Mouse (Mus musculus) heart, postnatal 10 days (tissue): Measurements from ENCODE around the gene Insl5. TPM values are rescaled to one million over a fixed set of nuclear protein-coding genes. Genes with fewer than 3 reads are reported as not detected.

Source experiments
- DNase-seq, 2 experiments: peaks; one replicate each; pipeline ENCODE4 v3.0.0; 2021
- intact Hi-C: fragments of 180-260 bp; cut with DNase I; formaldehyde crosslinking; loops from one replicate; pipeline ENCODE4 v1.15.1; 2025
- total RNA-seq, 2 experiments: library from RNA; stranded (reverse); gene quantifications; 2 replicates each; pipeline ENCODE4 v1.2.3; 2021

Insl5 gene
- total RNA-seq, 2 experiments from 2014 or later: not detected

GRCm38 (mm10) chr4:102990595-102991340, 35.9 kb downstream of the Insl5 start:
- DNase-seq: no peak
- intact Hi-C loops: no loop called here

GRCm38 (mm10) chr4:102990016-102990415, 36.6 kb downstream of the Insl5 start:
- DNase-seq: no peak
- intact Hi-C loops: no loop called here

DNA sequence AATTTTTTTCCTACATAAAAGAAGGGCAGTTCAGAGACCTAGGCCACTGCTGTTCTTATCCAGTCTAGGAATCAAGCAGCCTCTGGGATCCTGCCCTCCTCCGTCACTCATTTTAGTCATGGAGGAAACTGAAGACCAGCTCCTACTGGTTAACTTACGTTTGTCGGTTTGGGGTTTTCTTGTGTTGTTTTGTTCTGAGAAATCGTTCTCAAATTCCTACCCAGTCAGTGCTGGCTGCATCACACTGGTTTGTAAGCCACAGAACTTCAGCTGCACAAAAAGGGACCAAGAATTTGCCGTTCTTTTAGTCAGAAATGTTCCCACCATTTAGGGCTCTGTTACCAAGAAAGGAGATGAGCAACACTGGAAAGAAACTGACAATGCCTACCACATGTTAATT, 37.3 kb downstream of the Insl5 start:
- intact Hi-C loops: loop anchor here (5.0 kb wide), 1 partner anchor 358 kb away; no protein-coding TSS in a partner anchor
- no peak for DNase-seq

DNA sequence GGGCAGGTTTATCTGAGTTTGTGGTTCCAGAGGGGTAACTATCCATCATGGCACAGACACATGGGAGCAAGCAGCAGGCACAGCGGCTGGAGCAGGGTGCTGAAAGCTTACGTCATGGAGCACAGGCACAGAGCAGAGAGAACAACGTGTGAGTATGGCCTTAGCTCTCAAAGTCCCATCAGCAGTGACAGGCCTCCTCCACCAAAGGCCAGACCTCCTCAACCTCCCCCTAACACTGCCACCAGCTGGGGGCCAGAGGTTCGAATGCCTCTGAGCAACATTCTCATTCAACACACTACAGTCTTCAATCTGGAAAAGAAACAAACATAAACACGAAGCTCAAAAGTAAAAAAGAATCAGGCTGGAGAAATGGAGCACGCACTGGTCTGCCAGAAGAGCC, 38.1 kb downstream of the Insl5 start:
- intact Hi-C loops: loop anchor here (5.0 kb wide), 1 partner anchor 359 kb away; no protein-coding TSS in a partner anchor
- no peak for DNase-seq

DNA sequence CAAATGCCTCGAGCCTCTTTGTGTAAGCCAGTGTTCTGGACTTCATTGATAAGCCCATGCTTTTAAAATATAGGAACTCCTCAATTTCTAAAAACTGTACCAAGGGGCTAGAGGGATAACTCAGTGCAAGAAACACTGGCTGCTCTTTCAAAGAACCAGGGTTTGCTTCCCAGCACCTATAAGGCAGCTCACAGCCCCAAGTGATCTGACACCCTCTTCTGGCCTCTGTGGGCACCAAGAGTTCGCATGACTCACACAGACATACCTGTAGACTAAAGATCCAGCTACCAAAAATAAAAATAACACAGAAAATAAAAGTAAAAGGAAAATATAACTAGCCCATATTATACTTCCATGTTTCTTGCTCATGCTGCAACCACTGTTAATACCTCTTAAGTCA, 38.9 kb downstream of the Insl5 start:
- intact Hi-C loops: loop anchor here (1.0 to 5.0 kb wide), 2 partner anchors 159 to 360 kb away; no protein-coding TSS in a partner anchor
- DNase-seq: no peak

- intact Hi-C loops: loop anchor here (1.0 to 5.0 kb wide), 2 partner anchors 159 to 360 kb away; no protein-coding TSS in a partner anchor
- DNase-seq: no peak
Observed at GRCm38 (mm10) chr4:102987325-102987724, 39.3 kb downstream of the Insl5 start.

DNA sequence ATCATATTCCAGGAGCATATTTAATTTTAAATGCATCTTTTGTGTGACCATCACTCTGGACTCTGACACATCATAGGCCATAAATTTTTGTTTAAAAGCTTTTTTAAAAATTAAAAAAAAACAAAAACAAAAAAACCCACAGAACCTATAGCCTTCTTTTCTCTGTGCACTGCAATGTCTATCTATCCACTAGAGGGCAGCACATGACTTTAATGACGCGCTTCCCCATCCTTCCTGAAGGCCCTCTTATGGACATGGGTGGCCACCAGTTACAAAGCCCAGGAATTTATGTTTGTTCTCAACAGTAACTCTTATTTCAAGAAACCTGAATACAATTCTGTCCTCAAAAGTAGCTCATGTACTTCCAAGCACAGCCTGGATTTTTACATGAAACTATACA, 39.7 kb downstream of the Insl5 start:
- intact Hi-C loops: loop anchor here (1.0 to 5.0 kb wide), 2 partner anchors 159 to 360 kb away; no protein-coding TSS in a partner anchor
- peak; percentile 59 to 79 for DNase-seq

GRCm38 (mm10) chr4:102986173-102986572, 40.5 kb downstream of the Insl5 start:
- no peak for DNase-seq
- intact Hi-C loops: loop anchor here (5.0 kb wide), 1 partner anchor 361 kb away; no protein-coding TSS in a partner anchor

GRCm38 (mm10) chr4:102981709-102982108, 44.9 kb downstream of the Insl5 start:
- intact Hi-C loops: no loop called here
- no peak for DNase-seq

DNA sequence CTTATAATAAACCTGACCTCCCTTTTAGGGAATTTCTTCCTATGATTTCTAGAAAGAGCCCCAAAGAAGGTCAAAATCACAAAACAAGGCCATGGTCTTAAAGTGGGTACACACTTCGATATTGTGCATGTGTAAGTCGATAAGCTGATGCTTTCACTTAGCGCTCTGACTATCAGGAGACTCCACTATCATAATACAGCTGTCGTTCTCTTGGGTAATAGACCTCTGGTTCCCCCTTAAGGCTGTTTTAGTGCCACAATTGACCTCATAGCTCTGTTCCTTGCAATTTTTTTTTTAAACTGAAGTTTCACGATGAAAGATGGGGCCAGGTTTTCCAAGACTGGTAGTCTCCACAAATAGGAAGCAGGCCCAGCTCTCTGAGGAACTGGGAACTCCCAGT, 47.3 kb downstream of the Insl5 start:
- no peak for DNase-seq
- intact Hi-C loops: loop anchor here (10.0 kb wide), 1 partner anchor 265 kb away; no protein-coding TSS in a partner anchor

GRCm38 (mm10) chr4:102978440-102978839, 48.2 kb downstream of the Insl5 start, which contains the start of gene Tctex1d1:
TSS of gene Tctex1d1 (plus strand) at chr4:102978606.
- peak in 1 of 2 experiments; percentile 10 for DNase-seq
- intact Hi-C loops: loop anchor here (10.0 kb wide), 1 partner anchor 264 kb away; no protein-coding TSS in a partner anchor

GRCm38 (mm10) chr4:102977778-102978321, 48.8 kb downstream of the Insl5 start:
- intact Hi-C loops: loop anchor here (10.0 kb wide), 1 partner anchor 263 kb away; no protein-coding TSS in a partner anchor
- no peak for DNase-seq

GRCm38 (mm10) chr4:102976290-102977275, 50.1 kb downstream of the Insl5 start:
- intact Hi-C loops: loop anchor here (10.0 kb wide), 1 partner anchor 262 kb away; no protein-coding TSS in a partner anchor
- DNase-seq: no peak

- intact Hi-C loops: loop anchor here (10.0 kb wide), 1 partner anchor 259 kb away; no protein-coding TSS in a partner anchor
- DNase-seq: no peak
Observed at GRCm38 (mm10) chr4:102974172-102974571, 52.5 kb downstream of the Insl5 start.

- intact Hi-C loops: loop anchor here (10.0 kb wide), 1 partner anchor 257 kb away; no protein-coding TSS in a partner anchor
Observed at GRCm38 (mm10) chr4:102972071-102972470, 54.6 kb downstream of the Insl5 start.

GRCm38 (mm10) chr4:102971159-102971558, 55.5 kb downstream of the Insl5 start:
- intact Hi-C loops: loop anchor here (10.0 kb wide), 1 partner anchor 256 kb away; no protein-coding TSS in a partner anchor
- DNase-seq: no peak

More at GRCm38 (mm10) chr4:102972071-102972470, 54.6 kb downstream of the Insl5 start:
- no peak for DNase-seq

DNA sequence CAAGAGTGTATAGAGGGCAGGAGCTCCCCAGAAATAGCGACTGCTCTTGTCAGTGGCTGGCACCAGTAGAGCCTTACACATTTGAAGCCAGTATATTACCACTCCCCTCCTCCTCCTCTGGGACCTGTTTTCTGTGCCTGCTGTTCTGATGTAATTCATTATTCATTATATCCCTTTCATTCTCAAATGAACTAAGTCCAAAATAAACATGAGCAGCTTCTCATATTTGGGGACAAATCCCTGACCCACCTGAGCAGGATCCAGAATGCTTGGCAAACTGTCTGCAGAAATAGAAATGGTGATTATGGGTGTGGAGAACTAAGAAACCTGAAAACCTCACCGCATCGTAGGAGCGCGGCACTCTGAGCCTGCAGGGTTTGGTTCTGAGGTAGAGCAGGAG, 57.0 kb downstream of the Insl5 start:
- DNase-seq: no peak
- intact Hi-C loops: no loop called here
